Mouse (Mus musculus): Measurements from ENCODE around the gene Rela.

The Rela gene

GRCm38 (mm10) chr19:5637069-5638047 lies at the start of gene Rela:
Gene Rela (plus strand): TSS chr19:5637483.
- DNase-seq: peak; percentile 93 to 94

DNA sequence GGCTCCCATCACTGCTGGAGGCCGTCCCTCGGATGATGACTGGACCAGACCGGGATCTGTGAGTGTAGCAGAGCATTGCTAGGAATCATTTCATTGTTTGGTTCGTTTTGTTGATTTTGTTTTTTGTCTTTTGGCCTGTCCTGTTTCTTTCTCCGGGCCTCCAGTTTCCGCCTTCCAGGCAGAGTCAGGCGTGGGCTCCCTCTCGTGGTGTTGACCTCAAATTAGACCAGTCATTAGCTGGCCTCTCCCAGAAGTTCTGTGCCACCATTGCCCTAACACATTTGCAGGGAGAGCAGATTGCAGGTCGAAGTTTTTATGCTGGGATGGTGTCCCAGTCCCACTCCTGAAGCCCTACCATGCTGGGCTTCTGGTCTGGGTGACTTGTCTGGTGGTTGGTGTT lies 48.1 kb upstream of the Rela start:
- no peak for DNase-seq

GRCm38 (mm10) chr19:5591888-5592287 lies 45.4 kb upstream of the Rela start:
- DNase-seq: no peak

- no peak for DNase-seq
These were observed 38.1 kb upstream of the Rela start for GRCm38 (mm10) chr19:5599224-5599623.

GRCm38 (mm10) chr19:5601752-5602541 lies 35.3 kb upstream of the Rela start, which contains the start of gene Rnaseh2c:
Gene Rnaseh2c (plus strand): TSS chr19:5601873.
- DNase-seq: peak; percentile 79 to 81

- no peak for DNase-seq
These were observed 33.6 kb upstream of the Rela start for GRCm38 (mm10) chr19:5603664-5604063.

DNA sequence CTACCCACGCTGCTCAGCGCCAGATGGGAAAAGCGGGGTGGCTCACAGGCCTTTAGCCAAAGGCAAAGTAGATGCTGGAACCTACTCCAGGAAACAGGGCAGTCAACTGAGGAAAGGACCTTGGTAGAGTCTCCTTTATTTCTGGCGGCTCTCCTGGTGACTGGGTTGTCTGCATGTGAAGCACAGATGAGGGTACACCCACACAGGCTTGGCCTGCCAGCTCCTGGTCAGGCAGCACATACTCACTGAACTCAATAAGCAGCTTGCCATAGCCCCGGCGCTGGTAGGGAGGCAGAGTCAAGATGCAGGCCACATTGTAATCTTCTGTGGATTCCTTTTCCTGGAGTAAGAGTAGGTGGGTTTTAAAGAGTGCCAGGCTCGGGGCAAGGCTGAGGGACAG lies 32.2 kb upstream of the Rela start:
- DNase-seq: no peak

DNA sequence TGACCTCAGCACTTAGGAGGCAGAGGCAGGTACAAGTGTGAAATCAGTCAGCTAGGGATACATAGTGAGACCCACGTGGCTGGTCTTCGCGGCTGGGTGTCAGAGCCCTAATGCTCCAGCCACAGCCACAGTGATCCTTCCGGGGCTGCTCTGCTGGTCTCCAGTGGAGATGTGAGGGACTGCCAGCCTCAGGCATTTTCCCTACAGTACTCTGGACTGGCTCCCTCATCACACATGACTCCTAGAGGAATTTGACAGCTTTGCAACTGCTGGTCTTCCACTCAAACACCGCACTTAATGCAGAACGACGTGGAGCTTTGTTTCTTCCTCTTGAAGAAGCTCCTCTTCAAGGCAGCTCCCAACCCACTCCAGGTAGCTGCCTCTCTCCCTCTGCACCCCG lies 31.1 kb upstream of the Rela start:
- DNase-seq: no peak

DNA sequence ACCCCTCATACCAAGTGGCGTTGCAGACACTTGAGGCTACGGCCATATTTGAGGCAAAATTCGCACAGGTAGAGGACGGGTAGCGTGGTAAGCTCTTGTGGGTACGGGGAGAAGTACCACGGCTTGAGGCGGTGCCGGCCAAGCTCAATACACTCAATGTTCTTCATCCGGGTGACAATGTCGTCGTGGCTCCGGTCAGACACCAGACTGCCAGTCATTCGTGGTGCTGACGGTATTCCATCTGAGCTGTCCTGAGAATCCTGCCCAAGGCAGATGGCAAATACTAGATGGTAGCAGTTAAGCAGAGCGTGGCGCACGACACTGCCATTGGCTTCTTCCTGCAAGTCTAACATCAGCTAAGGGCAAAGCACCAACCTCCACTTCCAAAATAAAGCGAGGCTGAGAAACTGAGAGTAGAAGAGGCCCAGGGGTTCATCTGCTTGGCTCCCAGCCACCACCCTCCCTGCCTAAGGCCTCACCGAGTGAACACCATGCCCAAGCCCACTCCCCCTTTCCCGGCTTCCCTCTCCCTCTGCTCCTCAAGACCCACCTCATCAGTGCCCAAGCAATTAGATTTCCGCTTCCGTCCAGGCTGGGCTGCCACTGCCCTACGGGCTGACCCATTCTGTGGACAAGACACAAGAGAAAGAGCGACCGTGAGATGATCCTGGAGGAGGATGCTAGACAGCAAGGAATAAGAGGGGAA lies 29.4 kb upstream of the Rela start:
- DNase-seq: no peak

DNA sequence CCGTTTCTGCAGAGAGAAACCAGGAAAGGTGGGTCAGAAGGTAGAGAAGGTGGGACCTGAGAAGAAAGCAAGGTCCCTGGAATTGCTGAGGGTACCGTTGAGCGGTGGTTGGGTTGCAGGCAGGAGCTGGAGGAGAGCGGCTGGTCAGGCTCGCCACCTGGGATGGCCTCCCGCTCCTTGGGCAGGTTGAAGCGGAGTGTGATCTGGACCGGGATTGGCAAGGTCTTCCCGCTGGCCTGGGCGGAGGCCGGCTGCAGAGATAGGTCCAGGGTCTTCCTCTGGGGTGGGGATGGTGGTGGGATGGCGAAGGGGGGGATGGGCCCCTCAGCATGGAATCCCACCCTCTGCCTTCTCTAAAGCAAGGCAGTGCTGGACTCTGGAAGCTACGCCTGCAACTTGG lies 28.6 kb upstream of the Rela start:
- DNase-seq: no peak

- no peak for DNase-seq
These were observed 28.1 kb upstream of the Rela start for GRCm38 (mm10) chr19:5609171-5609546.

- DNase-seq: peak; percentile 94
These were observed 27.5 kb upstream of the Rela start, which contains the start of gene Kat5 for GRCm38 (mm10) chr19:5609547-5610404. Gene Kat5 (minus strand): TSS chr19:5610237.

- DNase-seq: peak in 1 of 2 experiments; percentile 25
These were observed 25.3 kb upstream of the Rela start for GRCm38 (mm10) chr19:5611973-5612372.

GRCm38 (mm10) chr19:5612762-5613411 lies 24.4 kb upstream of the Rela start:
- no peak for DNase-seq

GRCm38 (mm10) chr19:5614953-5615352 lies 22.3 kb upstream of the Rela start:
- DNase-seq: peak; percentile 82 to 88

GRCm38 (mm10) chr19:5620007-5620406 lies 17.3 kb upstream of the Rela start:
- DNase-seq: no peak

DNA sequence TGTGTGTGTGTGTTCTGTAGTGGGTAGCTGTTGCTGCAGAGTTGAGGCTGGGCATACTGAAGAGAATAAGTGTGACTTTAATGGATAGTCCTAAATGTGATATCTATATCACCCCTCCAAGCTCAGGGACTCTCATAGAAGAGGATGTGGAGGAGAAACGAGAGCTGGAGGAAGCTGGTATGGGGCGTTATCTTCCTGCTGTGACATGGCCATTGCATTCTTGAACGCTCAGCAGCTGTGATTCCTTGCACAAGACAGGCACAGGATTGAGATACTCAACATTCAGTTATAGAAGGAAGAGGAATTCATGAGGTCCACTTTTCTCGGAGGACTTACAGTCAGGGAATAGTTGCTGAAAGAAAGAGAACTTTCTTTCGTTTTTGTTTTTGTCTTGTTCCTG lies 15.4 kb upstream of the Rela start:
- no peak for DNase-seq

GRCm38 (mm10) chr19:5625311-5625710 lies 12.0 kb upstream of the Rela start:
- no peak for DNase-seq

DNA sequence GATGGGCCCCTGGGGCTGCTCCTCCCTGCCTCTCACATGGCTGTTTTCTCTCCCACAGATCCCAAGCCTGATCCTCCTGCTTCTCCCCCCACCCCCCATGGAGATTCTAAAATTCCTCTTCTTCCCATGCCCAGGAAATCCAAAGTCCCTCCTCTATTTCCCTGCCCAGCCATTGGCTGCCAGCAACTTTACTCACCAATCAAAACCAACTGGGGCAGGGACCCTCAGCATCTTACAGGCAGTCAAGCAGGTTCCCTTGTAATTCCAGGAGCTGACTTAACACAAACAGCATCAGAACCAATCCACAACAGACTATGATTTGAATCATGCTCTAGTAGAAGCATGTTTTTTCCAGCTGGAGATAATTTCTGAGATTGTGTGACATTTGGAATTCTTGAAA lies 7.4 kb upstream of the Rela start:
- no peak for DNase-seq

DNA sequence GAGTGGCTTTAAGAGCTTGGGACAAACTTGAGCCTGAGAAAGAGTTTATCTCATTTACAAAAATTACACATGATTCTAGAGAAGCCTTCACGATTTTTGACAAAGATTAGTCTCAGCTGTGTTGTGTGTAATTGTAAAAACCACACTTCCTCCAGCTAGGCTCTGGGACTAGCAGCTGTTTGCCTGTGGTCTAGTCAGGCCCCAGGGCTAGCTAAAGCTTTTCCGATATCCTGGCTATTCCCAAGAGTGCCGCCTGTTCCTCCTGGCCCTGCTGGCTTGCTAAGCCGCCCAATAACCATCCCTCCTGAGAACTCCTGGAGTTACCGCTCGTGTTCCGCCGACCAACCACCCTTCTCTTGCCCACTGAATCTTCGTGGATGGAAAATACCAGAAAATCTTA lies 5.2 kb upstream of the Rela start:
- DNase-seq: no peak

DNA sequence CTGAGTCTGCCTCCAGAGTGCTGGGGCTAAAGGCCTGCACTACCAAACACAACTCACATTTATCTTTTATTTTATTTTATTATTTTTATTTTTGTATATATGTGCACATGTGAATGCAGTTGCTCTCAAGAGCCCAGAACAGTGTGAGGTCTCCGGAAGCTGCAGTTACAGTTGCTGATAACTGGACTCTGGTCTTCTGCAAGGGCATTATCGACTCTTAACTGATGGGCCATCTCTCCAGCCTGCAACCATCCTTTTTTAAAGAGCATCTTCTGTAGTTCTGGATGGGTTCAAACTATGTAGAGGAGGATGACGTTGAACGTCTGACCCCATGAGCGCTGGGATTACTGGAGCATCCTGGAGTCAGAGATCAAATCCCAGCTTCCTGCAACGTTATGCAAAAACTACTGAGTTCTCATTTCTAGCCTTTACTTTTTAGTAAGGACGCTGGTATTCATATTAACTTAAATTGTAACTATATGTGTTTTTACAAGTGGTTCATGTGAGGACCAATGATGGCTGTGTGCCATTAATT lies 1.2 kb upstream of the Rela start:
- no peak for DNase-seq

Data from lung, postnatal 4 days (tissue).